Mouse (Mus musculus): Measurements from ENCODE around the gene Vmp1.

Gene Vmp1

DNA sequence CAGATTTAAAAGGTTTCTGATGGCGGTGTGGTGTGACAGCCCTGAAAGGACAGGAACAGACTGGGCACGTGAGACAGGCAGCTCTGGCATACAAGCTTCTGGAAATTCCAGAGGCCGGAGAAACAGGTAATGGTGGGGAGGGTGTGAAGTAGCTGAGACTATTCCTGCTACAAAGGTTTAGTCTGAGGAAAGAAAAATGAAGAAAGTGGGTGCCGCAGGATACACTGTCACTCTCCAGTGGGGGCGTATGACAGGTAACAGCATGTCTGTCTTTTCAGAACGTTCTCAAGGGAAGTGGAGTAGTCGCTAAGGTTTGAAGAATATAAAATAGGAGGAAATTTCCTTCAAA, 83.5 kb downstream of the Vmp1 start:
- DNase-seq (ENCODE audit: low spot score in 2 of 2), result no peak

- no peak for DNase-seq (ENCODE audit: low spot score in 2 of 2)
Observed at GRCm38 (mm10) chr11:86599378-86600208, 84.0 kb downstream of the Vmp1 start.

- no peak for DNase-seq (ENCODE audit: low spot score in 2 of 2)
Observed at GRCm38 (mm10) chr11:86598572-86598971, 85.1 kb downstream of the Vmp1 start.

DNA sequence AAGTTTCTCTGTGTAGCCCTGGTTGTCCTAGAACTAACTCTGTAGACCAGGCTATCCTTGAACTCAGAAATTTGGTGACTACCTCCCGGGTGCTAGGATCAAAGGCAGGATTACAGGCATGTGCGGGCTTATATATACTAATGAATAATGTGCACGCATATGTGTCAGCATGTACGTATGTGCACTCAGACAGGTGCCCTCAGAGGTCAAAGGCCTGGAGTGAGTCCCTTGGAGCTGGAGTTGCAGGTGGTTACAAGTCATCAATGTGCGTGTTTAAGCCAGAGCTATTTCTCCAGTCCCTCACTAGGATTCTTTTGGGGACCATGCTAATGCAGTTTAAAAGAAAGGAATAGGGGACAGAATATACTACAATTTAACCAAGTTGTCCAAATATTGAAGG, 85.5 kb downstream of the Vmp1 start:
- no peak for DNase-seq (ENCODE audit: low spot score in 2 of 2)

- no peak for DNase-seq (ENCODE audit: low spot score in 2 of 2)
Observed at GRCm38 (mm10) chr11:86596976-86597375, 86.7 kb downstream of the Vmp1 start.

GRCm38 (mm10) chr11:86596187-86596960, 87.3 kb downstream of the Vmp1 start:
- DNase-seq (ENCODE audit: low spot score in 2 of 2), result no peak

GRCm38 (mm10) chr11:86595366-86595765, 88.3 kb downstream of the Vmp1 start:
- DNase-seq (ENCODE audit: low spot score in 2 of 2), result no peak

DNA sequence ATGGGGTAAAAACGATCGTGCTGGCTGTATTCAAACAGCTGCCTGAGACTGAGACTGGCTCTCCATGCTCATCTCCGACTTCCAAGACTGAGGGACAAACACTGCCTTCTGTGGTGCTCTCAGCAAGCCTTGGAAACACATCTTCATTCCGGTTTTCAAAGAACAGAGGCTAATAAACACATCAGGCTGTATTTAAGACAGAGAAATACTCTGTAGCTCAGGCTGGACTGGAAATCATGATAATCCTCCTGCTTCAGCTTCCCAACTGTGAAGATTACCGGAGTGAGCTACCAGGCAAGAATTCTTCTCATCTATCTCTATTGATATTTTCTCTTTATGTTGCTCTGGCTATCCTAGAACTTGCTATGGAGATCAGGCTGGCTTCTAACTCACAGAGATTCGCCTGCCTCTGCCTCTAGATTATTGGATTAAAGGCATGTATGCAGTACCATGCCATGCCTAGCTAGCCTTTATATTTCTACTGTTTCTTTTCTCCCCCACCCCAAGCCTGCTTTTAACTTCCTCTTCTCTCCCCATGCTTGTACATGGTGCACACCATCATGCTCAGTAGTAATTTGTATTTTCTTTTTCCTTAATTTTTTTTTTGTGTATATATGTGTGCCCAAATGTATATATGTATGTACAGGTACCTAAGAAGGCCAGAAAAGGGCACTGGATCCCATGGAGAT, 89.3 kb downstream of the Vmp1 start:
- no peak for DNase-seq (ENCODE audit: low spot score in 2 of 2)

- no peak for DNase-seq (ENCODE audit: low spot score in 2 of 2)
Observed at GRCm38 (mm10) chr11:86593443-86593842, 90.2 kb downstream of the Vmp1 start.

GRCm38 (mm10) chr11:86592993-86593392, 90.6 kb downstream of the Vmp1 start:
- no peak for DNase-seq (ENCODE audit: low spot score in 2 of 2)

- DNase-seq (ENCODE audit: low spot score in 2 of 2), result no peak
Observed at GRCm38 (mm10) chr11:86591931-86592616, 91.6 kb downstream of the Vmp1 start.

DNA sequence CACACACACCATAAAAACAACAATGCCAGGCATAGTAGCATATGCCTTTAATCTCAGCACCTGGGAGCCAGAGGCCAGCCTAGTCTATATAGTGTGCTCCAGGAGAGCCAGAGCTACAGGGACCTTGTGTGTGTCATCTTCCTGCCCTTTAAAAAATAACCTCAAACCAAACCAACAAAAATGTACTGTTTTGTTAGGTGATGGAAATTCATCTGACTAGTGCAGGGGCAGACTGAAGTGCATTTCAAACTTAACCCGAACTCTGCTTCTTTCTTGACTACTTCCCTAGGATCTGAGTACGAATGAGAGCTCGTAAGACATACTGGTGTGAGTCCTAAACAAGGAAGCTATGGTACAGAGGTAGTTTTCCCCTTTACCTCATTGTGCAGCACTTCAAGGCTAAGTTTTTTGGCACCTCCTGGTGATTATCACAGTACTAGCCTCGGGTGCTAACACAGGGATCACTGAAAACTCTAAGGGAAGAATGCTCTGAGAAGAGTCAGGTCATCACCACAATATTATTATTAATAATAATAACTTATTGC, 92.3 kb downstream of the Vmp1 start:
- DNase-seq (ENCODE audit: low spot score in 2 of 2), result no peak

DNA sequence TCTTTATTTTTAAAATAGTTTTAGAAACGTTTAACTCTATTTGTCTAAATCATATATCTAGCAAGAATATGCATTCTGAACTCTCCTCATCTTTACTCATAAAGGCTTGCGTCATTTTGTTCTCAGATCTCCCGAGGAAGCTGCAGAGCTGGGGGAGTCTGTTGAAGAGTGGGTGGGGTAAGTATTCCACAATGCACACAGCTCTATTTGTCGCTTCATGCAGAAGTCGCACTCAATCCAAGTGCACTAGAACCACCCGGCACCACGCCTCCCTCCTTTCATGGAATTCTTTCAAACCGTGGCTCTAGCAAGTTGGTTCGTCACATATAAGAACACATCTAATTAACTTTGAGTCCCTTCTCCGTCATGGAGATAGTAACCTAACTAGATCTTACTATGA, 93.1 kb downstream of the Vmp1 start:
- DNase-seq (ENCODE audit: low spot score in 2 of 2), result no peak

DNA sequence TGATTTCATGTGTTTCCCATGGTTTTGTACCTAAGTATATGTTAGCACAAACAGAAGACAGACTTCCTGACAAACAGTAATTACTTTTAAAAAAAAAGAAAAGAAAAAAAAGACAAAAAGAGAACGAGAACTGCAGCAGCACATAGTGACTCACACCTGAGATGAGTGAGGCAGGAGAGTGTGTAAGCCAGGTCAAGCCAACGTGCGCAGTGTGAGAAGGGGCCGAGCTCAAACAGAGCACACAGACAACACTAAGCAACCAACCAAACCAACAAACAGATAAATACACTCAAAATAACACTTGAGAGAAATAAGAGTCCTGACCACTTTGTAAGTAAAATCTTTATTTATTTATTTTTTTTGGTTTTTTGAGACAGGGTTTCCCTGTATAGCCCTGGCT, 93.6 kb downstream of the Vmp1 start:
- DNase-seq (ENCODE audit: low spot score in 2 of 2), result no peak

- no peak for DNase-seq (ENCODE audit: low spot score in 2 of 2)
Observed at GRCm38 (mm10) chr11:86588583-86589298, 94.9 kb downstream of the Vmp1 start.

GRCm38 (mm10) chr11:86587830-86588229, 95.8 kb downstream of the Vmp1 start:
- no peak for DNase-seq (ENCODE audit: low spot score in 2 of 2)

- no peak for DNase-seq (ENCODE audit: low spot score in 2 of 2)
Observed at GRCm38 (mm10) chr11:86586868-86587792, 96.5 kb downstream of the Vmp1 start.

- no peak for DNase-seq (ENCODE audit: low spot score in 2 of 2)
Observed at GRCm38 (mm10) chr11:86586177-86586867, 97.3 kb downstream of the Vmp1 start.

DNA sequence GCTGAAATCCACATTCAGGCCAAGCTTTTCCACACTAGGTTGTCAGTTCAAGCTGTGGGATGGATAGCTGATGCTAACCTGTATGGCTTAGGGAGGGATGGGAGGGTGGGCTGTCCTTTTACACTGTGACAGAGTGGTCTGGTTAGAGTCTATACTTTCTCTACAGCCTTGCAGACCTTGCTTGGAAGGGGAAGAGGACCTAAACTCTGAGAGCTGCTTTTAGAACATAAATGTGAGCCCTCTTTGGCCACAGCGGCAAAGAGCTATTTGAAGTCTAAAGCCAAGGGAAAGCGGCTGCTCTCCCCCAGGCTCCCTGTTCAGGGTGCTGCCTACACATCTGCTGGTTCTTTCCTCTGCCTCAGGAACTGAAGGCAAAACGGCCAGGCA, 98.0 kb downstream of the Vmp1 start:
- no peak for DNase-seq (ENCODE audit: low spot score in 2 of 2)
